Mouse (Mus musculus) intestine, embryonic 14.5 days (tissue): ENCODE measurements around the gene Efna5. TPM values are rescaled to one million over a fixed set of nuclear protein-coding genes. Genes with fewer than 3 reads are reported as not detected.

Source experiments
- ATAC-seq: fragments of 200-750 bp; cut with Nextera tagmentation; replicated peaks from 2 replicates; pipeline ENCODE4 v1.8.0; 2017; ENCODE audit warnings: low read depth, moderate number of reproducible peaks, moderate TSS enrichment, moderate library complexity; ENCODE audit not compliant: low FRiP score, low TSS enrichment
- DNase-seq: peaks from one replicate; pipeline ENCODE4 v3.0.0-alpha.2; 2018; ENCODE audit warnings: low spot score
- H3K27ac ChIP-seq: fragments of 300-500 bp; sonication (generic); 2 replicates; pipeline ENCODE4 v1.5.1; 2014; ENCODE audit warnings: low read depth, mild to moderate bottlenecking, control low read depth
- H3K27me3 ChIP-seq: fragments of 300-500 bp; sonication (generic); replicated peaks from 2 replicates; pipeline ENCODE4 v1.6.1; 2014; ENCODE audit warnings: low read length, control low read depth; ENCODE audit not compliant: control insufficient read depth, insufficient read depth
- H3K36me3 ChIP-seq: fragments of 300-500 bp; sonication (generic); 2 replicates; pipeline ENCODE4 v1.6.1; 2014; ENCODE audit warnings: low read length, control low read depth; ENCODE audit not compliant: control insufficient read depth, insufficient read depth
- H3K4me1 ChIP-seq: fragments of 300-500 bp; sonication (generic); replicated peaks from 2 replicates; pipeline ENCODE4 v1.6.1; 2014; ENCODE audit warnings: low read length, control low read depth, mixed read lengths; ENCODE audit not compliant: control insufficient read depth, insufficient read depth
- H3K4me2 ChIP-seq: fragments of 300-500 bp; sonication (generic); 2 replicates; pipeline ENCODE4 v1.6.1; 2014; ENCODE audit warnings: low read length
- H3K4me3 ChIP-seq: fragments of 300-500 bp; sonication (generic); 2 replicates; pipeline ENCODE4 v1.5.1; 2014; ENCODE audit warnings: low read depth, low read length, control low read depth, mixed read lengths
- H3K9ac ChIP-seq: fragments of 300-500 bp; sonication (generic); 2 replicates; pipeline ENCODE4 v1.6.1; 2014; ENCODE audit warnings: mild to moderate bottlenecking, low read length
- H3K9me3 ChIP-seq: fragments of 300-500 bp; sonication (generic); 2 replicates; pipeline ENCODE4 v1.6.1; 2016; ENCODE audit warnings: low read length, control low read depth; ENCODE audit not compliant: control insufficient read depth
- WGBS: fragments of 180-500 bp; shearing (Covaris S2); extraction: QIAGEN DNeasy Blood & Tissue Kit; methylation state at CpG from one replicate; pipeline ENCODE4 v1.1.7; 2014; 5-methylcytosine and 5-hydroxymethylcytosine counted together
- polyA plus RNA-seq: library from polyadenylated mRNA; unstranded; fragments of >200 nt; fragmentation: Nextera tagmentation; extraction: Ambion mirVana; gene quantifications from 2 replicates; pipeline ENCODE4 v1.2.1, GENCODE M21; 2014

Gene Efna5
- polyA plus RNA-seq, 1 experiment from 2014 or later = 42.4 TPM

DNA sequence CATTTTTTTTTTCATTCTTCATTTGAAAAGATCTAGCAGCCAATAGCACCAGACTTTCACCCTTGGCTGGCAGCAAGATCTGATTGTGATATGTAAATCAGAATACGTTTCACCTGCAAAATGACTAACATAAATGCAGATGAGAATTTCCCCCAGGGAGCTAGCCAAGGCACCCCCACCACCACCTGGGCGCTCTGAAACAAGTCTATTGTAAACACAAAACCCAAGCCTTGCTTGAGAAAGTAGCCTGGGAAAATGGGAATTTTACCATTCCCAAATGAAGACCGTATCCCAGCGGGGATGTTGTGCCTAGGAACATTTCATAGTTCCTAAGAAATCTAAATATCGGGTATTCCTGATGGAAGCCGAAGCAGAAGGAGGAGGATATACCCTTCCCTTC lies 92.3 kb downstream of the Efna5 start:
- H3K4me2 ChIP-seq = no peak overlapping the region
- no peaks in the 10 kb centered on the region for H3K27me3 ChIP-seq
- ATAC-seq = no peak
- peaks cover 26% of the 10 kb centered on the region; the same call in 1 of the 2 replicates for H3K4me1 ChIP-seq
- no peak overlapping the region for H3K27ac ChIP-seq
- no peaks in the 10 kb centered on the region for H3K36me3 ChIP-seq
- DNase-seq = no peak
- whole genome bisulfite sequencing = 66% methylated on average over 6 of the region's 6 CpGs
- no peaks in the 10 kb centered on the region for H3K9me3 ChIP-seq
- no peak overlapping the region for H3K9ac ChIP-seq
- H3K4me3 ChIP-seq = no peak overlapping the region

DNA sequence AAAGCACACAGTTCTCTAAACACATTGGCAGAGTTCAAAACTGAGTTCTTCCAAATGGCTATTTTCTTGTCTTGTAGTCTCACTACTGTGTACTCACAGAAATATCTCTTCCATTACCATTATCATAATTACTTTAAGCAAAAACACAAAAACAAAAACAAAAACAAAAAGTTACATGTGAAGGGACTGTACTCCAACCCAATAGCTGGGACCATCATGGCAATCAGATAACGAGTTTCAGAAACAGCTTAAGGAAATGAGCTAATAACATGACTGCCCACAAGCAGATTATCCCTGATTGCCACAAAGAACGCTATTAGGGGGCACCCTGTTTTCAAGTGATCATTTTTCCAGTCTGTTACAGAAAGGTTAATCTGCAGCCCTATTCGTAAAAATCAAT lies 93.3 kb downstream of the Efna5 start:
- Histone ChIP-seq H3K4me2 (no peak overlapping the region), H3K4me3 (no peak overlapping the region), H3K4me1 (peaks cover 29% of the 10 kb centered on the region; the same call in 1 of the 2 replicates), H3K9ac (no peak overlapping the region), H3K9me3 (no peaks in the 10 kb centered on the region), H3K27ac (no peak overlapping the region), H3K27me3 (no peaks in the 10 kb centered on the region), H3K36me3 (no peaks in the 10 kb centered on the region)
- WGBS = 57% methylated on average over 3 of the region's 3 CpGs
- no peak for ATAC-seq
- DNase-seq = no peak

DNA sequence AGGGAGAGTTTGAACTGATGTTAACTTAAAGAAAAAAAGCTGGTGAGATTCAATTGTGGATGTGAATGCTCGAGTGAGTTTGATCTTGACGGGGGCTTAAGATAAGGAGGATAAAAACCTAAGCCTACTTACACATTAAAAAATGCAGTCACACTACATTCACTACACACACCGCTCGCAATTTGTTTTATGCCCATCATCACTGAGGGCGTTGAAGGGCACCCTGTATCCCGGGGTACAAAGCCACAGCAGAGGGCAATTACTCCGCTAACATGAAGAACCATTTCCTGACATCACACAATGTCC lies 94.6 kb downstream of the Efna5 start:
- Histone ChIP-seq H3K4me1 (peaks cover 29% of the 10 kb centered on the region), H3K4me2 (no peak overlapping the region), H3K9ac (no peak overlapping the region), H3K27me3 (no peaks in the 10 kb centered on the region), H3K9me3 (no peaks in the 10 kb centered on the region), H3K27ac (no peak overlapping the region), H3K36me3 (no peaks in the 10 kb centered on the region), H3K4me3 (no peak overlapping the region)
- 72% methylated on average over 7 of the region's 7 CpGs for WGBS
- ATAC-seq (no peak), DNase-seq (no peak)

DNA sequence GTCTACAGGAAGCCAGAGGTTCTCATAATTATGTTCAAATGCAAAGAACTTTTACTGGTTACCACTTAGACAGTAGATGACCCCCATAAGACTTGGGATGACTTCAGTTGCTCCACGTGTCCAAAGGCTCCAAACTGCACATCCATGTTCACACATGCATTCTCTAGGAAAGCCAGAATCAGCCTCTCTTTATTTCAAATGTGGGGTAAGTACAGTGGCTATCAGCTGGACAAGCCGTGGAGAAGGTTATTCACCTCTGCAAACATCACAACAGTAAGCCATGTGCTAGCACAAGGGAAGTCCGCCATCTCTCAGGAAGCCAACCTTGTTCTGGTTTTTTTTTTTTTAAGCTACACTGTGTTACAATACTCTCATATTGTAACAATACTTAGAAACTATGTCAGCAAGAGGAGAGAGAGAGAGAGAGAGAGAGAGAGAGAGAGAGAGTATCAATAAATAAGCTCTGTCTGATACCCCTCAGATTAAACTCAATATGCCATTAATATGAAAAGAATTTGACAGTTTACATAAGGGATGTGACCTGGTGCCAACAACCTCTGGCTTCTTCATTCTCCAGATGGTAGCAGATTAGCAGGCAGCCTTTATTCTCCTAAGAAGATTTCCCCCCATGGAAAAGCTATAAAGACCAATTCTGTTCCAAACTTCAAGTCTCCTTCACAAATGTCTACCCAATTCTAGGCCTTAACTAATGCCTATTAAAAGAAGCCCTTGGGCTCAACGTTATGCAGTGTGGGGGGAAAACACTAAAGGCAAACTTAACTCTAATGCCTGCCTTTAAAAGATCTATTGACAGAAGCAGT lies 95.1 kb downstream of the Efna5 start:
- Histone ChIP-seq H3K4me1 (peaks cover 29% of the 10 kb centered on the region), H3K36me3 (no peaks in the 10 kb centered on the region), H3K9me3 (no peaks in the 10 kb centered on the region), H3K4me3 (no peak overlapping the region), H3K27me3 (no peaks in the 10 kb centered on the region), H3K9ac (no peak overlapping the region), H3K4me2 (no peak overlapping the region), H3K27ac (no peak overlapping the region)
- ATAC-seq (no peak), DNase-seq (no peak)
- WGBS = 65% methylated on average over 4 of the region's 4 CpGs

DNA sequence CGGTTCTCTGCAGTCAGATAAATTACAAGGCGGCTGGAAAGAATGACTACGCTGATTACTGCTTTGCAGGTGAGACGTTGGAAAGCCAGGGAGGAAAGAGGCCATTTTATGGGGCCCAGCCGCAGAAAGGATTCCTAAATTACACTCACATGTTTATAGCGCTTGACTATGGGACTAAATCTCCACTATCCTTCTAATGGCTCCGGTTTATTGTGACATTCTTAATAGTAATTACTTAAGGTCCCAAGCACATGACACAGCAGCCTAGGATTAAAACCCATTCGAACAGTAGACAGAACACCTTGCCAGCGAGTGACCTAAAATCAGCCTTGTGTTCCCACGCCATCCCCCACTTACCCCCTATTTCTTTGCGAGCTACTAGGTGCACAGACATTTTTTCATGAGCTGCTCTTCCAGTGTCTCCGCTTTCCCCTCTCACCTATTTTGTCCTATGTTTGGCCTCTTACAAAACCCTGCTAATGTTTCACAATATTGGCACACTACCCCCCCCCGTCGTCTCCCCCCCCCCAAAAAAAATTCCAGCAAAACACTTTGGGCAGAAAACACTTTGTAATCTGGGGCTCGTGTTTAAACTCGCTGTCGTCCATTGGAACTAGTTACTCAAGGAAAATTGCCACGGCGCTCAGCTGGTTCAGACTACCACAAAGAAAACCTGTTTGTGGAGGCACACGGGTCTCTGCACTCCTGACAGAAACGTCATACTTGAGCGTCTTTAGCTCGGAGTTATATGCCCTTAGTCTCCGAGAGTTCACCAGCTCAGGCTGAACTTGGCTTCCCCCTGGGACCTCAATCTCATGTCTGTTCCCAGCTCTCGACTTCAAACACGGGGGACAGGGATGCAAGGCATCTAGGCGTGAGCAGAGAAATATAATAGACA lies 96.6 kb downstream of the Efna5 start:
- ATAC-seq (peak; percentile 50), DNase-seq (no peak)
- H3K27ac ChIP-seq = no peak overlapping the region
- no peak overlapping the region for H3K9ac ChIP-seq
- peak overlapping the region; percentile 42 for H3K4me2 ChIP-seq
- no peaks in the 10 kb centered on the region for H3K36me3 ChIP-seq
- WGBS = 38% methylated on average over 27 of the region's 27 CpGs
- peaks cover 24% of the 10 kb centered on the region for H3K4me1 ChIP-seq
- no peaks in the 10 kb centered on the region for H3K9me3 ChIP-seq
- no peaks in the 10 kb centered on the region for H3K27me3 ChIP-seq
- H3K4me3 ChIP-seq = no peak overlapping the region

DNA sequence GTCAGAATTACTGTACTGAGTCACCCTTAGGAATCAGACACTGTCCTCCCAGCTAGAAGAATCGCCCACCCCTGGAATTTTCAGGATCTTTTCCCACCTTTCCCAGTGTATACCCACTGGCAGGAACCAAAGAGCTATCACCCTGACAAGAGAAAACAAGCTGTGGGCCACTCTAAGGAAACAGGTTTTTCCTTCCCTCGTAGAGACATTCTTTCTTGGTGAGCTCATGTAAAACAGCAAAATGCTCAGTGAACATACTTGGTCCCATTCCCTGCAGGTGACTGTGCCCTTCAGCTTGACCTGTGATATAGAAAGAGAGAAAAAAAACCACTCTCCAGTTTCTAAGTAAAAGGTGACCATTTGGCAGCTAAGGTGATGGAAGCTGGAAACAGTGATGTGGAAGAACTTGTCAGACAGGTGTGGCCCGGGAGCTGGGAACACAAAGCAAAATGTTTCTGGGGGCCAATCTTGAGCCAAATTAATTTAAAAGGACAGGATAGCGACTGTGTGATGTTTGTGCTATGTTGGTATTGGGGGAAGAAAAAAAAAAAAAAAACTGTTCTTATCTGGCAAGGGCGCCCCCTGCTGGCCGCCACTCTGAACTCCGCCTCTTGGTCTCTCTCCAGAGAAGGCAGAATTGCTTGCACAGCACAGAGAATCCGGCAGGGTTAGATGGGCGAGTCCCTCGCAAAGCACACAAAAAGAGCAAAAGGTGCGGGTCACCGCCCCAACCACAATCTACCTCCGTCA lies 97.4 kb downstream of the Efna5 start:
- peak; percentile 83 for DNase-seq
- Histone ChIP-seq H3K9me3 (no peaks in the 10 kb centered on the region), H3K4me2 (peak overlapping the region; percentile 42), H3K27ac (no peak overlapping the region), H3K27me3 (no peaks in the 10 kb centered on the region), H3K4me1 (peaks cover 21% of the 10 kb centered on the region), H3K36me3 (no peaks in the 10 kb centered on the region), H3K9ac (no peak overlapping the region), H3K4me3 (no peak overlapping the region)
- 21% methylated on average over 13 of the region's 13 CpGs for WGBS
- ATAC-seq = peak; percentile 85

DNA sequence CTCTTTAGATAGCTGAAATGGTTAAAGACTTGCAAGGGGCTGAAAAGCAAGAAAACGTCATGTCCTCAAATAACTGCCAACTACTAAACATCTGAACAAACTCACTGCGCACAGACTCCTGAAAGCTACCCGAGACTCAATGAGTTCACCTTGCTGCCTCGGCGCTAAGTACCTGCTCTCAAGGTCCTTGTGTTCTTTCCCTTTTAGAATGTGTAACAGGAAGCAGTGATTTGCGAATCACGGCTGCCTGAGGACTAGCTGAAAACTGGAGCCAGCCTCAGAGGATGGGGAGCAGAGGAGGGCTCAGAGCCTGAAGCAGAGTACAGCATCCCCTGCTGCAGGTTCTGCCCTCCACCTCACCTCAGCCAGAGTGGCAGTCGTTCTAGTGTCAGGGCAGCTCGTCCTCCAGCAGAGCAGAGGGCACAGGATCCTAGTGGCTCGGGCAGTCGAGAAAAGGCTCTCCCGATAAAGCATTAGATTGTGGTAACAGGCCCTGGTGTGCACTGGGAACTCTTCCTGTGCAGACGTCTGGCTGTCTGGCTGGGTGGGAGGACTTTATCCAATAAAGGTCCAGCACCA lies 98.2 kb downstream of the Efna5 start:
- whole genome bisulfite sequencing = 49% methylated on average over 13 of the region's 13 CpGs
- no peaks in the 10 kb centered on the region for H3K36me3 ChIP-seq
- H3K4me3 ChIP-seq = no peak overlapping the region
- H3K27ac ChIP-seq = no peak overlapping the region
- DNase-seq = no peak
- peaks cover 27% of the 10 kb centered on the region for H3K4me1 ChIP-seq
- no peaks in the 10 kb centered on the region for H3K9me3 ChIP-seq
- H3K27me3 ChIP-seq = no peaks in the 10 kb centered on the region
- ATAC-seq = no peak
- H3K4me2 ChIP-seq = no peak overlapping the region
- no peak overlapping the region for H3K9ac ChIP-seq

DNA sequence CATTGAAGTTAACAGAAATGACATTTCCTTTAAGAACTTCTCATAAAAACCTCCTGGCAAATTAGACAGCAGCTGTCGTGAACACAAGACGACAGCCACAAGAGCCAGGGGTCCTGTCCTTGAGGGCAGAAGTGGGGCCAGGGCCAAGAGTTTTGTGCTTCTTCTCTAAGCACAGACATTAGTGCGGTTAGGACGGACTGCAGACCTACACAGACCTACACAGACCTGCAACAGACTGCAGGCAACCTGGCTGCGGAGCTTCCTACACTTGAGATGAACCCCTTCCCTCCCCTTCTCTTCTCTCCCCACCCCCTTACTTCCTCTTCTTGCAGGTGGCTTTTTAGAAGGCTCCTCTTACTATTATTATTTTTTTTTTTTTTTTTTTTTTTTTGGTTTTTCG lies 100.0 kb downstream of the Efna5 start:
- peaks cover 38% of the 10 kb centered on the region for H3K4me1 ChIP-seq
- DNase-seq (no peak), ATAC-seq (no peak)
- H3K4me2 ChIP-seq = no peak overlapping the region
- WGBS = 64% methylated on average over 5 of the region's 6 CpGs
- H3K9ac ChIP-seq = no peak overlapping the region
- H3K36me3 ChIP-seq = no peaks in the 10 kb centered on the region
- H3K27me3 ChIP-seq = no peaks in the 10 kb centered on the region
- no peak overlapping the region for H3K4me3 ChIP-seq
- H3K27ac ChIP-seq = no peak overlapping the region
- no peaks in the 10 kb centered on the region for H3K9me3 ChIP-seq
